Mouse (Mus musculus) lung, postnatal 14 days (tissue): ENCODE results near the gene P2rx5.

Source experiments
- DNase-seq: peaks from one replicate; pipeline ENCODE4 v3.0.0; 2021

Gene P2rx5

DNA sequence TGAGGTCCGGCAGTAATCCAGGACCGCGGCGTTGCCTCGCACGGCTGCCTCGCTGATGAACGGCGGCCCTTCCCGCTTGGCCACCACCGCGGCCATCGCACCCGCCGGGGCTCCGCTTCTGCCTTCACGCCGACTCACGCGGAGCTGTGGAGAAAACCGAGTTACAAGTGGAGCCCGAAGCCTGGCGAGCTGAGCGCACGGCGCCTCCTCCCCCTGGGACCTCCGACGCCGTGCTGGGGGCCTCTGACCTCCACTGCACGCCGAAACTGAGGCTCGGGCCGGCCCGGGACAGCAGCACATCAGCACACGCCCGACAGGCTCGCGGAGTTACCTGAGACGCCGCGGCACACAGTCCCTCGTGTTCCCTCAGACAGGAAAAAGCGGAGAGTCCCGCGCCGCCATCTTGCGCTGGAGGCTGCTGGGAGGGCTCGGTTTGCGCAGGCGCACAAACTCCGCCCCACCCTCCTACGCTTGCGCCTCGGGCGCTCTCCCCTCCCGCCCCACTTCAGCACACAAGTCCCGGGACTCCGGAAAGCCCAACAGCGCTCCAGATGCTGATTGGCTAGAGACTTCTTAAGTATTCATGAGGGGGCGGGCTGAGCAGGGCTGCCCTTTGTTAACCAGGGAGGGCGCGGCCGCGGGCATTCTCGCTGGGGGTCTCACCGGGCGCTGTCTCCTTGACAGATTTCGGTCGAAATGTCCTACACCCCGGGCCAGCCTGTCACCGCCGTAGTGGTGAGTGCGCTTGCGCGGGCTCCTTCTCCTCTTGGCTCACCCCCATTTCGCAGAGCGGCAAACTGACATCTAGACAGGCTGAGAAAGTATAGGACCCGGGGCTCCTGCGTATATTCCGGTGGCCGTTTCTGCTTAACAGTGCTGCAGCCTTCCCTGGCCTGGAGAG lies 16.6 kb downstream of the P2rx5 start, which contains the start of the genes Emc6 and Tax1bp3:
TSS of gene Emc6 (minus strand) at position 430 of the 901 bp plus-strand sequence.
TSS of gene Tax1bp3 (plus strand) at position 476 of the 901 bp plus-strand sequence.
- DNase-seq, result peak; percentile 97

DNA sequence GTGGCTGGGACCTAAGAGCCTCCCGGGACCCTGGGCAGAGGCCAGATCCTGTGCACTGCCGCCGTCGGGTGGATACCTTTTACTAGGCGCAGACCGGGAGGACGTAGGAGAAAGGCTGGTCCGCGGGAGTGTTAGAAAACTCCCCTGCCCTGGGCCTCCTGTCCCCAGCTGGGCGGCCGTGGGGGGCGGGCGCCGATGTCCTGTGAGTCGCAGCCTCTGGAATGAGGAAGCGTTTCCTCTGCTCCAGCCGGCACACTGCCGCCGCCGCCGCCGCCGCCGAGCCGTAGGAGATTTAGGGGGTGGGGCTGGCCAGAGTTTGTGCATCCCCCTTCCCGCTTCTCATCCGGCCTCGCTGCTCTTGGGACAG lies 17.3 kb downstream of the P2rx5 start:
- peak; percentile 88 for DNase-seq

DNA sequence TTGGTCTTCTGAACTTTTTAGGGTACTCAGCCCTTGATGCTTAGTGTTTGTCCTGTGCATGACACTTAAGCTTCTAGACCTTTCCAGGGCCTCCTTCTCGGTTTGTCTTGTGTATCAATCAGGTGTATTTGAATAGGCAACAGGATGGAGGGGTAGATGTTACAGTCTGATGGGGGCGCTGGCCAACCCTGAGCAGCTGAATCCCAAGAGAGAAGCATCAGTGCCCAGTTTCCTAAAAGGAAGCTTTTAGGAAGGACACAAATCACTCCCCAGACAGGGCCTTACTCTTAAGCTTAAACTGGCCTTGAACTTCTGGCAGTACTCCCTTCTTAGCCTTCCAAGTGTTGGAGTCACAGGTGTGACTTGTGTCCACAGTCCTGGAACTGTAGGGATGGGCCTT lies 17.7 kb downstream of the P2rx5 start:
- DNase-seq, result no peak

DNA sequence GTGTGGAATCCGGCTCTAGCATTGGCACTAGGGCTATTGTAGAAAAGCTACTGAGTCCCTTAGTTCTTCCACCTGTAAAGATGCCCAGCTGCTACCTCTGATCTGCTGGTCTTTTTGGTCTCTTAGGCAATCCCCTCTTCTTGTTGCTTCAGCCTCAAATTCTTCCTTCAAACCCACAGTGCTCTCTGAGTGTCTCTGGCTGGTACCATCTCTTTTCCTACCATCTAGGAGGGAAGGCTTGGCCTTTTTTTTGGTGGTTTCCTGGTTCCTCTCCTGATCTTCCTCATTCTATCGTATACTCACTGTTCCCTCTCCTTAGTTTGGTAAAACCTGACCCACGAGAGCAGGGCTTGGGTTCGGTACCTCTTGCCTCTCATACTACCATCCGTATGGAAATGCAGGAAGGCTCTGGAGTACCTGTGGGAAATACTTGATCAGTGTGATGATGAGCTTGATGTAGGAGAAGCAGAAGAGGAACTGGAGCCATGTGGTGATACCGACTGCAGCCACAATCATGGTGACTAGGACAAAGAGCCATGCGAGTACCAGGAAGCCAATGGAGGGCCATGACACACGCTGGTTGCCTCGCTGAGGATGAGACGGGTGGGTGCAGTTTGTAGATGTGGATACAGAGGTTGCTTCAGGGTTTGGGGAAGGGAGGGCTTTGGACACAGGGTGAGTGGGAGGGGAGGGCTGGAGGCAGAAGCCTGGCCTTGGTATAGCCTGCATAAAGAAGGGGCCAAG lies 25.8 kb downstream of the P2rx5 start:
- no peak for DNase-seq

DNA sequence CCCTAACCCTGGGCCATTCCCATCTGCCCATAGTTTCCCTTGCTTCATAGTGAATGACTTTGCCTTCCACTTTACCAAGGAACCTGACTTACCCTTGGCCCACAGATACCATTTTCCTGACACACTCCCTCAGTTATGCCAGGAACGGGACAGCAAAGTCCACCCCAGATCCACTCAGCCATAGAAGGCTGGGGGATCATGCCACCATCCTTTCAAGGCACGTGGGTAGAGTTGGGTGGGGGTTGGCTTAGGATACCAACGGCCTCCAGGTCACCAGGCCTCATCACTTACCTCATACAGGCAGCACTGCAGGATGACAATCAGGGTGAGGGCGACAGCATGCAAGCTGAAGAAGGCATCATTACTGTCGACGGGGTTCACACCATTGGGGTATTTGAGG lies 27.0 kb downstream of the P2rx5 start:
- DNase-seq, result no peak

DNA sequence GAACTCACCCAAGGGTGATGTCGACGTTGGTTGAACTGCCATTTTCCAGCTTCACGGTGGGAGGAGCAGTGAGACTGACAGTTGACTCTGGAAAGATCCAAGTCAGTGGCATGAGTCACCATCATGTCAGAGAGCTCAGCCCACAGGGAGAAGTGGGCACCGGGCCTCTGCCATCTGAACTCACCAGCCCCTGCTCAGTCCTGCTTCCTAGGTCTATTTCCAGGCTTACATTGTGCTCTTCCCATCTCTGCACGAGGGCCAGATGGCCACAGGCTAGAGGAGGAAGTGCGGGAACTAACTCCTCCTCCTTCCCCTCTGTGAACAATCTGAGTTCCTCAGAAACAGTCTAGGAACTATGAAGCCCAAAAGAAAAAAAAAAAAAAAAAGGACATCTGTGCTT lies 32.8 kb downstream of the P2rx5 start:
- DNase-seq, result no peak

DNA sequence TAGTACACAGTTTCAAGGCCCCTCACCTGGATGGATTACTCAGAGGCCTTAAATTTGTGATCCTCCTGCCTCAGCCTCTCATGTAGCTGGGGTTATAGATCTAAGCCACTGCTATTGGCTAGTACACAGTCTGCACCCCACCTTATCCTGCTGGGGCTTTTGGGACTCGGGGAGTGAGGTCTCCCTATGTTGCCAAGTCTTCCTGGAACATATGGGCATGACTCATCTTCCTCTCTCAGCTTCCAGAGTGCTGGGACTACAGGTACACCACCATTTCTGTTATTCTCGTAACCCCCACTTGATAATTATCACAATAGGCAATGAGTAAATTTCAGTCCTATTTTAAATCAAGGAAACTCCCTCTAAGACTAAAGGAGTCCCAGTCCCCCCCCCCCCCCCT lies 34.2 kb downstream of the P2rx5 start:
- DNase-seq, result no peak

DNA sequence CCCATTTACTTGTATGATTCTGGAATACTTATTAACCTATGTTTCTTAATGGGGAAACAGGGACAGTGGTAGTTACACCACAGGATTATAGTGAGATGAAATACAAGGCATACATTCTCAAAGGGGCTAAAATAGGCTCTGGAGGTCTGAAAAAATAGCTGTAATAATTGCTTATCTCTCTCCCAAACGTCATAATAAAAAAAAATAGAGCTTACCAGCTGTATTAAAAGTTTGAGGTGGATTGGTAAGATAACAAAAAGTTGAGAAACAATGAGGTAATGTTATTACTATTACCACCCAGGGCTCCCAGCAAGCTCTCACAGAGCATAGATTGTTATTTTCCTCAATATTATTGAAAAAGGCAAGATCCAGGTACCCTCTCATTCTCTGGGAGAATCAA lies 38.0 kb downstream of the P2rx5 start:
- DNase-seq, result no peak

DNA sequence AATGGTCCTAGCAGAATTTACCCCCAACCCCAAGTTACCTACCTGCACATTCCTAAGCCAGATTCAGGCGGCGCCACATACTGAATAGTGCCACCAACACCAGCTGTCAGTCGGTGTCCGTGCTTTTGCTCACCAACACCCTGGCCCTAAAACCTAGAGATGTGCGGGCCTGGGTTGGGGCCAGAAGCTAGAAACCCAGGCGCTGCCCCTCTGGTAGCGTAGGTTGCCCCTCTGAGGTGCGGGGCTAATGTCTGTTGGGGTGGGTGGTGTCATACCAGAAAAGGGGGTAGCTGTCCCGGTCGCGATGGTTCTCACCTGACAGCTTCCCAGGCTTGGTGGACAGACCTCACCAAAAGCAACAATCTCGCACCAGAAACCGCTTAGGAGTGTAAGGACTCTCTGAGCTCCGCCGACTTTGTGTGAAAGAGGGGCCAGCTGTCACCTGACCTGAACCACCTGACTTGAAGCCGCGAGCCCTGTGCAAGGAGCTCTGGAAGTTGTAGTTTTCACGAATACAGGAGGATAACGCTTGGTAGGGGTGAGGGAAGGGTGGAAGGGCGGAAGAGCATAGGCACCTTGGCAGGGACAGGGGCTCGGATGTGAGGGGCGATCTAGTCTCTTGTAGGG lies 38.5 kb downstream of the P2rx5 start, which contains the start of gene Ctns:
TSS of gene Ctns (minus strand) at position 440 of the 627 bp plus-strand sequence.
- DNase-seq, result peak; percentile 78

DNA sequence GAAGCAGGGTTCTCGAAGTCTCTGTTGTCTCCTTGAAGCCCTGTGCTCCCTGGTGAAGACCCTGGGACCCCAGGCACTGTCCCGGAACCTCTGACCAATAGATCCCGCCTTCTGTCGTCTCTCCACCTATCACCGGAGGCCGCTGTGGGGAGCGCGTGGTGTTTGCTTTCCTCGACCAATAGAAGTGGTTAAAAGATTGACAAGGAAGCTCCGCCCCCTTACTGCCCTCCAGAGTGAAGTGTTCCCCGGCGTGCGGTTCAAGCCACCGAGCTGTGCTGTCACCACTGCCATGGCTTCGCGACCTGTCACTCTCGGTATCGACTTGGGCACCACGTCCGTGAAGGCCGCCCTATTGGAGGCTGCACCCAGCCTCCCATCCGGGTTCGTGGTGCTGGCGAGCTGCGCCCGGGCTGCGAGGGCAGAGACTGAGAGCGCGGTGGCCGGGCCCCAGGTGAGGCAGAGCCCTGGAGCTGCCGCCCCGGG lies 39.0 kb downstream of the P2rx5 start, which contains the start of gene Shpk:
TSS of gene Shpk (plus strand) at position 231 of the 483 bp plus-strand sequence.
- peak; percentile 95 for DNase-seq

DNA sequence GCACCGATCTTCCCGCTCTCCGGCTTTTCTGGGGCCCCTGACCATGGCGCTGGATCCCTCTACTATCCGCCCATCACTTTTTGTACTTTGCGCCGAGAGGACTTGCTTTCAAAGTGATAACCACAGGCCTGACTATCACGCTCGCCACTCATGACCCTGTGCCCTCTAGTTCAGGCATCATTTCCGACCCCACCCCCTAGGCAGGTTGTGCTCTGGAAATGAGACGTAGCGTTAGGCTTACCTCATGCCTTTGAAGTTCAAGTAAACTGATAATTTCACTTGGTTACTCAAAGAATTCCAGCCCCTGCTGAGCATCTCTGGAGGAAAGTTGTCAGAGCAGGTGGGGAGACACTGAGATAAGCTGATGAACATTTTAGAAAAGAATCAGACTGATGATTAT lies 39.7 kb downstream of the P2rx5 start:
- DNase-seq, result peak; percentile 14

DNA sequence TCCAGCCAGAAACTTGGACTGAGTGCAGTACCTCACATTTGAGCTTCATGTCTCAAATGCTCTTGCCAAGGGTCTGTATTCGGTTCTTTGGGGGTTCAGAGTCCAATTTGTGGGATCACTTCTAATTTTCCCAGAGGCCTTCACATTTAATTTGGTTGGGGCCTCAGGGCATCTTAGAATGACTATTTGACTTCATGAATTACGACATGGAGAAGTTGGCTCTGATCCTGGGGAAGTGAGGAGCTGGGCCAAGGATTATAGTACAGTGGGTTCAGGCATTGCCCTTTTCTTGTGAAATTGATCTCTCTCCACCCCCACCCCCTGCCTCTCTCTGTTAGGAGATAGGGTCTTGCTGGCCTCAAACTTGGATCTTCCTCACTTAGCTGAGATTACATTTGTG lies 40.8 kb downstream of the P2rx5 start:
- peak; percentile 33 for DNase-seq

DNA sequence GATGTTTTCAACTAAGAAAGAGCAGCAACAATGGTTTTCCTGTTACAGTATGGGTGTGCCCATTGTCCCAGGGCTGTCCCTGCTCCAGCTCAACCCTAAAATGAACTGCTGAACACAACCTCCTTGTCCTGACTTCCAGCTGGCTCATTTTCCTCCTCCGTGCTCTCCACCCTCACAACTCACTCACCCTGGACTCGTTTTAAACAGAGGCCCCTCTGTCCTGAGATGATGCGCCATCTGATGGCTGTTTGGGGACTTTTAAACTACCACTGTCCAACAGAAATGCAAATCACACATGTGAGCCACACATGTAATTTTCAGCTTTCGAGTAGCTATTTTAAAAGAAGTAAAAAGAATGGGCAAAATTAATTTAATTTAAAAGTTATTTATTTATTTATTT lies 41.4 kb downstream of the P2rx5 start:
- DNase-seq, result no peak

DNA sequence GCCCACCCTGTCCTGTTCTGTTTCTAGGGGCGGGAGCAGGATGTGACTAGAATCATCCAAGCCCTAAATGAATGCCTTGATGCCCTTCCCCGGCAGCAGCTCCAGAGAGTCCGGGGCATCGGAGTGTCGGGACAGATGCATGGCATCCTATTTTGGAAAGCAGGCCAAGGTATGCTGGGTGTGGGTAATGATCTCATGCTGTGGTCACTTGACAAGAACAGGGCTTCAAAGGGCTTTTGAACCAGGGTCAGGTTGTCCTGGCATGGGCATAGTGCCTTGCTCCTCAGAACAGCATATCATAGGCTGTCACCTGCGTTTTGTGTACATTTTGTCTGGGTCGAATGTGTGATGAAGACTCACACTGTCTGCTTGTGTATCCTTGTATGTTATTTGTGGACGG lies 43.7 kb downstream of the P2rx5 start:
- no peak for DNase-seq

DNA sequence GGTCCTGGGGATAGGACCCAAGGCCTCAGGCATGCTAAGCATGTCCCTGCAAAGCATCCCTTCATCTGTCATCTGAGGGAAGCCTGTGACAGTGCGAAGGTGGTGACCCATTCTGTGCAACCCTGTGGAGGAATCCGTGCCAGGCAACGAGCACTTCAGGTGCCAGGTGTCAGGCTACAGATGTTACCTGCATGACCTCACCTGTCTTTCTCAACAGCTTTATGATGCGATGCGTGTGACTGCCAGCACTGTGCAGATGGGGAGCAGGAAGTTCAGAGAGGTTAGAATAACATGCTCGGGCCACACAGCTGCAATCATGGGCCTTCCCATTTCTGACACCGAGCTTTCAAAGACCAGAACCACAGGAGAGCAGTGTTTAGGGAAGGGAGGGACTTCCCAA lies 45.0 kb downstream of the P2rx5 start:
- no peak for DNase-seq

DNA sequence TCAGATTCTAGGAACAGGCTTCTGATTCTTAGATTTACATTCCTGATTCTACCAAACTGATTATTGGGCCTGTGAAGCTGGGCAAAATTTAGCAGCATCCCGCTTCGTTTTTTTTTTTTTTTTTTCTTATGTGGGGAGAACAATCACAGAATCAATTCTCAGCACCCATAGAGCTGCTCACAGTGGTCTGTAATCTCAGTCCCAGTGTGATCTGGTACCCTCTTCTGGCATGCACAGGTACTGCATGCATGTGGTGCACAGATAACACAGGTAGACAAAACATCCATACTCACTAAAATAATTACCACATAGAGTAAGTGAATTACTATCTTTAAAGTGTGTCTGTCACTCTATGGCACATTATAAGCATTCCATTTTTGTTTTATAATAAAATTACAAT lies 47.4 kb downstream of the P2rx5 start:
- DNase-seq, result no peak

DNA sequence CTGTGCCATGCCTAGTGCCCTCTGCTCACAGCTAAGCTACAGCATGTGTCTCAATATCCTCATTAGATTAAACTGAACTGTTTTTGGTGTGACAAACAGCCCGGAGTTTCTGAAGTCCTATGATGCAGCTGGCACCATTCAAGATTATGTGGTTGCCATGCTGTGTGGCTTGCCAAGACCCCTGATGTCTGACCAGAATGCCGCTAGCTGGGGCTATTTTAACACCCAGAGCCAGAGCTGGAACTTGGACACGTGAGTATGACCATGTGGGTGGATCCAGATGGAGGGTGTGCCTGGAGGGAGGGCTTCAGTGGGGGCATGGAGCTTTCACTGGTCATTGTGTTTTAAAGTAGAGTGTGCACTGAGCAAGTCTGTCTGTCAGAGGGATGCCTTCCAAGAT lies 53.7 kb downstream of the P2rx5 start:
- DNase-seq, result no peak

DNA sequence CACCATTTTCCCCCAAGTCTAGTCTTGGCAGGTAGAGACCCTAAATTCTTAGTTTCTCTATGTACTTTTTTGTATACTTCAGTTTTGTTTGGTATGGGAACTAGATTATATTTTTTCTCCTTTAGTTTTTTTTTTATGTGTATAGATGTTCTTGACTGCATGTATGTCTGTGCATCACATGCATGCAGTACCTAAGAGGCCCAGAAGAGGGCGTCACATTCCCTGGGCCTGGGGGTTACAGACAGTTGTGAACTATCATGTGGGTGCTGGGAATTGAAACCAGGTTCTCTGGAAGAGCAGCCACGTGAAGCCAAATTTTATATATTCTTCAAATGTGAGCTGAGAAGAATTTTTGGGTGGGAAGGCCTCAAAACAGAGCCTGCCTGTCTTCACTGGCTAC lies 59.5 kb downstream of the P2rx5 start:
- no peak for DNase-seq

DNA sequence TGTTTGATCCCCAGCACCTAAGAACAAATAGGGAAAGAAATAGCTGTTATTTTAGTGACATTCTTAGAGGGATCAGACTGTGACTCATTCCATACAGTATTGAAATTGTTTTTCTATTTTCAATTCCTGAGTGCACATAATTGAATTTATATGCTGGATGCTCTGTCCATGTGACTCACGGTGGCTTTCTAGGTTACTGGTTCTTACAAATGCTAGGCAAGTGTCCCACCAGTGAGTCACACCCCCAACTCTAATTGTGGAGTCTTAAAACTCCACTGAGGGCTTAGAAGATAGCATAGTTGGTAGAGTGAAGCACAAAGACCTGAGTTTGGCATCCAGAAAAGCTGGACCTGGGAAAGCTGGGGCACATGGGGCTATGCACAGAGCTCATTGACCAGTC lies 60.4 kb downstream of the P2rx5 start:
- DNase-seq, result no peak
